Mouse (Mus musculus) left cerebral cortex, adult 8-10 months (tissue): ENCODE measurements around the gene Rspry1. TPM values are rescaled to one million over a fixed set of nuclear protein-coding genes. Genes with fewer than 3 reads are reported as not detected.
A peak's percentile ranks its signal among the peaks of the same experiment; 100 is the strongest.

ENCODE experiments used
- DNase-seq, 2 experiments: peaks; one replicate each; pipeline ENCODE4 v3.0.0; 2022; ENCODE audit warnings: low spot score in 2 of 2
- total RNA-seq, 4 experiments: library from RNA; stranded (reverse); gene quantifications; 2 replicates each; pipeline ENCODE4 v1.2.4; 2022

Rspry1 gene
- total RNA-seq, 4 experiments from 2014 or later, result 26.5 to 29.5 (median 28.4) TPM

- DNase-seq, result no peak
These were observed 81.2 kb downstream of the Rspry1 start for GRCm38 (mm10) chr8:94682732-94683524.

GRCm38 (mm10) chr8:94684287-94684686 is 82.5 kb downstream of the Rspry1 start:
- DNase-seq, result no peak

DNA sequence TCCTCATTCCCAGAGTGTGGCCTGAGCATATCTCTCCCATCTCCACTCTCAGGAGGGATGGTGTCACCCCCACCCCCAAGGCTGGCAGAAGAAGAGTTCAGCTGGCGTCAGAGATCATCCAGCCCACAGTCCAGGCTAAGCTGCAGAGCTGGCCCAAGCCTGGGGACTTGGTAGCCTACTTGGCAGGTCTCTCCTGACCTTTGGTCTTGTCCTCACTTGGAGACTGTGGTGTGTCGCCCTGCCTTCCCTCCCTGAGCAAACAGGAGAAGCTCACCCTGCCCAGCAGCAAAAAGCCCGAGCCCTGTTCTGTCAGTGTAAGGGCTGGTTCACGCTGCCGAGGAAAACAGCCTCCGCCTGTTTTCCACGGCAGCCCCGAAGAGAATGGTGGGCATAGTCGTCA is 84.2 kb downstream of the Rspry1 start:
- DNase-seq, result no peak

GRCm38 (mm10) chr8:94694701-94695100 is 93.0 kb downstream of the Rspry1 start:
- DNase-seq, result no peak

DNA sequence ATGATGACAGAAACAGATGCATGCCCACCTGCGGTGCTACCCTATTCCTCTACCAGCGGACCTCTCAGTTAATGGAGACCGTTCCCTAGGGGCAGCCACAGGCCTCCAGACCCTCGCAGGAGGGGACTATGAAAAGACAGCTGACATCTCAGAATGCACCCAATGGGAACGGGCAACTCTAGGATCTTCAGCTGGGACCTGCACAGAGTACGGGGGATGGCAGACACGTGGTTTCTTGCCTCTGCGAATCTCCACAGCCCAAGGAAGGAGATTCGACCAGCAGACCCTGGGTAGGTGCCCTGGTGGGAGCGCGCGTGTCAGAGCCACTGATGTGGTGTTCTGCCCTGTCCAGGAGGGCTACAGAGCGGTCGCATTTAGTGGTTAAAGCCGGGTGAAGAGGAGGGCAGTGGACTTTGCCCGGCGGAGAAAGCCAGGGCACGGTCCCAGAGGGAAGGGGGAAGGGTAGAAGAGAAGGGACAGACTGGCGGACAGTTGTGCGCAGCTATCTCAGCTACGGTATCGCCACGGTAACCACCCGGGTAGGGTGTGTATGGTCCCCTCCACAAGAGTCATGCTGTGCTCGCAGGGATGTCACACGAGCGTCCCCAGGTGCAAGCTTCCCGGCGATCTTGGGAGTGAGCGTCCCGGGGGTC is 93.7 kb downstream of the Rspry1 start:
- DNase-seq, result no peak

- no peak for DNase-seq
These were observed 94.3 kb downstream of the Rspry1 start, which contains the start of gene Pllp for GRCm38 (mm10) chr8:94695994-94696384. Gene Pllp, minus strand, starts transcription at chr8:94696278.

GRCm38 (mm10) chr8:94696566-94696965 is 94.8 kb downstream of the Rspry1 start:
- DNase-seq, result no peak

GRCm38 (mm10) chr8:94697956-94698355 is 96.2 kb downstream of the Rspry1 start:
- no peak for DNase-seq

DNA sequence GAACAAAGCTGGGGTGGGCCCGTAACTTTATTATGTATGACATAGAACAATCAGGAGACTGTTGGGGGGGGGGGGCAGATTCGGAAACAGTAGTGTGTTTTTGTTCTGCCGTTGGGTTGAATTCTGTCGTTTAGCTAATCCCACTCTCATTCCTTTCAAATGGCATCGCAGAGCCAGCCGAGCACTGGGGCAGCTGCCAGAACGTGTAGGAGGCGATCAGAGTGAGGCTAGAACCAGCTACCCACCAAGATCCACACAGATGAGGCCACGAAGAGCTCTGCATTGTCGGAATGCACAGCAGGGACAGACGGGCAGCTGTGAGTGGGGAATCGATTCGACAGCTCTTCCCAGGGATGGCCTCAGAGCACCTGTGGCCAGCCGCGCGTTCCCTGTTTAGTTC is 97.6 kb downstream of the Rspry1 start:
- no peak for DNase-seq

GRCm38 (mm10) chr8:94700421-94700935 is 98.7 kb downstream of the Rspry1 start:
- DNase-seq, result no peak

GRCm38 (mm10) chr8:94702156-94702555 is 100.4 kb downstream of the Rspry1 start:
- DNase-seq, result no peak

GRCm38 (mm10) chr8:94702844-94703813 is 101.4 kb downstream of the Rspry1 start:
- peak; percentile 77 to 81 for DNase-seq

GRCm38 (mm10) chr8:94703972-94704668 is 102.4 kb downstream of the Rspry1 start:
- DNase-seq, result peak; percentile 92 to 100

GRCm38 (mm10) chr8:94704669-94704984 is 102.9 kb downstream of the Rspry1 start:
- no peak for DNase-seq

DNA sequence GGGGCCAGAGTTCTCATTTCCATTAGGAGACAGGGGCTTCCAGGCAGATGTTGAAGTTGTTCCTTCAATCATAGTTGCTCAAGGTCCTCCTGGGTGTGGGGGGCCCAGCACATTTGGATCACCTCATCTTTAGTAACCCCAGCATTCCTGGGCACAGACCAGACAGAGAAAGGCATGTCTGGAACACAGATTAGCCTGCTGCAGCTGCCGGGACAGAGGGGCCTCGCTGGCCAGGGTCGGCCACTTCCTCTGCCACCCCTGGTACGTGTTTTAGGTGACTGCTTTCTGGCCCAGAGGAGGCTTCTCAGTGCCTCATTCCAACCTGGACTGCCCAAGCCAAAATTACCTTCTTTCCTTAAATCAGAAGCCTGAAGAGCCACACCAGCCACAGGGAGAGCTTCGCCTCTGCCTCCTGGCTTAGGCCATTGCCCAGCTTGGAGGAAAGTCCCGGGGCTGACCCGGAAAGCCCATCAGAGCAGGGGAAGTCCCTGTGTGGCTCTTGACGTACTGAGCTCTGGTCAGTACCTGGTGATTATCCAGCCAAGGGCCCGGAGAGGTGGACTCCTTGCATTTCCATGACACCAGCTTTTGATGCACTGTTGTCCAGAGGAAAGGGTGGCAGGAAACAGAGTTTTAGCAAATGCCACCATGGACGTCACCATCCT is 104.0 kb downstream of the Rspry1 start:
- no peak for DNase-seq

- no peak for DNase-seq
These were observed 105.1 kb downstream of the Rspry1 start for GRCm38 (mm10) chr8:94706732-94707395.
